Mouse (Mus musculus) hindbrain, embryonic 16.5 days (tissue): ENCODE results near the gene H2-Q10. TPM values are rescaled to one million over a fixed set of nuclear protein-coding genes. Genes with fewer than 3 reads are reported as not detected.
A peak's percentile ranks its signal among the peaks of the same experiment; 100 is the strongest.
"Not testable (repeated sequence)": the region's sequence is repeated elsewhere in the genome, so short reads cannot be mapped to it uniquely, and the experiment has no call there.

Experiments used
- ATAC-seq: fragments of 200-750 bp; cut with Nextera tagmentation; 2 replicates; pipeline ENCODE4 v1.8.0; 2017; ENCODE audit warnings: moderate TSS enrichment, moderate library complexity
- H3K27ac ChIP-seq: fragments of 300-500 bp; sonication (generic); 2 replicates; pipeline ENCODE4 v1.5.1; 2014; ENCODE audit warnings: low read depth, mild to moderate bottlenecking, control low read depth, low read length, moderate library complexity
- H3K27me3 ChIP-seq: fragments of 300-500 bp; sonication (generic); replicated peaks from 2 replicates; pipeline ENCODE4 v1.6.1; 2014; ENCODE audit warnings: low read length; ENCODE audit not compliant: control insufficient read depth, insufficient read depth
- H3K36me3 ChIP-seq: fragments of 300-500 bp; sonication (generic); 2 replicates; pipeline ENCODE4 v1.6.1; 2014; ENCODE audit warnings: mild to moderate bottlenecking, low read length, moderate library complexity, mixed read lengths; ENCODE audit not compliant: control insufficient read depth, insufficient read depth
- H3K4me1 ChIP-seq: fragments of 300-500 bp; sonication (generic); 2 replicates; pipeline ENCODE4 v1.6.1; 2014; ENCODE audit warnings: low read depth, low read length; ENCODE audit not compliant: control insufficient read depth, insufficient read depth
- H3K4me2 ChIP-seq: fragments of 300-500 bp; sonication (generic); 2 replicates; pipeline ENCODE4 v1.6.1; 2014; ENCODE audit warnings: mild to moderate bottlenecking, low read length, control low read depth, moderate library complexity
- H3K4me3 ChIP-seq: fragments of 300-500 bp; sonication (generic); 2 replicates; pipeline ENCODE4 v1.5.1; 2014; ENCODE audit warnings: mild to moderate bottlenecking, low read length, control low read depth, moderate library complexity
- H3K9ac ChIP-seq: fragments of 300-500 bp; sonication (generic); 2 replicates; pipeline ENCODE4 v1.6.1; 2014; ENCODE audit warnings: low read depth, mild to moderate bottlenecking, control low read depth, low read length, moderate library complexity
- H3K9me3 ChIP-seq: fragments of 300-500 bp; sonication (generic); 2 replicates; pipeline ENCODE4 v1.6.1; 2014; ENCODE audit warnings: mild to moderate bottlenecking, low read length, moderate library complexity; ENCODE audit not compliant: control insufficient read depth
- WGBS: fragments of 180-500 bp; shearing (Covaris S2); extraction: QIAGEN DNeasy Blood & Tissue Kit; methylation state at CpG from one replicate; pipeline ENCODE4 v1.1.7; 2014; 5-methylcytosine and 5-hydroxymethylcytosine counted together
- polyA plus RNA-seq: library from polyadenylated mRNA; unstranded; fragments of >200 nt; fragmentation: Nextera tagmentation; extraction: Ambion mirVana; gene quantifications from 2 replicates; pipeline ENCODE4 v1.2.1, GENCODE M21; 2015

H2-Q10 gene
- polyA plus RNA-seq, 1 experiment from 2014 or later = 0.11 TPM

DNA sequence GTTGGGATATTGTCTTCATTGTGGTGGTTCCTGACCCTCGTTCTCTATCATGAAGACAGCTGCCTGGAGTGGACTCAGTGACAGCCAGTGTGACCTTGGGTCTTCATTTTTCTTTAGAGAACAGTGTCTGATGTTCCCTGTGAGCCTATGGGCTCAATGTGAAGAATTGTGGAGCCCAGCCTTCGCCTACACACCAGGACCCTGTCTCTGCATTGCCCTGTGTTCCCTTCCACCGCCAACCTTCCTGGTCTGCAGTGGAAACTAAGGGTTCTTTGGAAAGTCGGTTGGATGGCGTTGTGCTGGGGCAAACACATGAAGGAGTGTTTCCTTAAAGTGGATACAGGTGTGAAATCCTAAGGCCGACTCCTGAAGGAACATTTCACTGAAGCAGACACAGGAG, 41.0 kb upstream of the H2-Q10 start:
- not testable (repeated sequence) for H3K4me1 ChIP-seq, H3K4me2 ChIP-seq, H3K9me3 ChIP-seq, H3K27ac ChIP-seq, H3K27me3 ChIP-seq, H3K9ac ChIP-seq, ATAC-seq, H3K4me3 ChIP-seq, H3K36me3 ChIP-seq
- 92% methylated on average over 6 of the region's 6 CpGs for WGBS

DNA sequence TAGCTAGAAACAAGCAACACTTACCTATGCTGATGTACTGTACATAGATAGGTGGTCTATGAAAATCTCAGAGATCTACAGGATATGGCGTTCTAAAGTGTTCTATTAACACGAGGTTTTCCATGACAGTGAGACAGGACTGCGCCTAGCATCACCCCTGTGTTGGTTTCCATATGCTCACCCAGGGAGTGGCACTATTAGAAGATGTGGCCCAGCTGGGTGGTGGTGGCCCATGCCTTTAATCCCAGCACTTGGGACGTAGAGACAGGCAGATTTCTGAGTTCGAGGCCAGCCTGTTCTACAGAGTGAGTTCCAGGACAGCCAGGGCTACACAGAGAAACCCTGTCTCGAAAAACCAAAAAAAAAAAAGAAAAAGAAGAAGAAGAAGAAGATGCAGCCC, 39.2 kb upstream of the H2-Q10 start:
- WGBS = 87% methylated on average over 6 of the region's 6 CpGs
- not testable (repeated sequence) for ATAC-seq

DNA sequence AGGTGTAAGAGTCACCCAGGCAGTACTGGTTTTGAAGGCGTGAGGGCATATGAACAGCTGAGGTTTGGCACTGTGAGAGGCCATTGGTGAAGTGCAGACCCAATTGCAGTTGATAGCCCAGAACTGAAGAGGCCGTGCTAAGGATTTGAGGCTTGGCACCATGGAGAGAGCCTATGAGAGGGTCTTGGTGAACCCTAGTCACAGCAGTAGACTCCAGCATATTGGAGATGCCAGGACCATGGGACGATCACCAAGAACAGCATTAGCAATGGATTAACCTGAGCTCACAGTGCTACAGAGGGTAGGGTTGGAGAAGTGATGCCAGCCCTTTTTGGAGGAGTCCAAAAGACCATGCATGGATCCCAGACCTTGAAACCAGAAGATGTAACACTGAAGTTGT, 37.7 kb upstream of the H2-Q10 start:
- H3K4me1 ChIP-seq, H3K4me2 ChIP-seq, H3K4me3 ChIP-seq, H3K27ac ChIP-seq, ATAC-seq, H3K36me3 ChIP-seq, H3K9ac ChIP-seq, H3K27me3 ChIP-seq, H3K9me3 ChIP-seq: not testable (repeated sequence)
- WGBS = 88% methylated on average over 2 of the region's 3 CpGs

More for the DNA sequence above, 39.2 kb upstream of the H2-Q10 start:
- not testable (repeated sequence) for H3K4me1 ChIP-seq, H3K9ac ChIP-seq, H3K4me3 ChIP-seq, H3K9me3 ChIP-seq, H3K27me3 ChIP-seq, H3K4me2 ChIP-seq, H3K27ac ChIP-seq, H3K36me3 ChIP-seq

DNA sequence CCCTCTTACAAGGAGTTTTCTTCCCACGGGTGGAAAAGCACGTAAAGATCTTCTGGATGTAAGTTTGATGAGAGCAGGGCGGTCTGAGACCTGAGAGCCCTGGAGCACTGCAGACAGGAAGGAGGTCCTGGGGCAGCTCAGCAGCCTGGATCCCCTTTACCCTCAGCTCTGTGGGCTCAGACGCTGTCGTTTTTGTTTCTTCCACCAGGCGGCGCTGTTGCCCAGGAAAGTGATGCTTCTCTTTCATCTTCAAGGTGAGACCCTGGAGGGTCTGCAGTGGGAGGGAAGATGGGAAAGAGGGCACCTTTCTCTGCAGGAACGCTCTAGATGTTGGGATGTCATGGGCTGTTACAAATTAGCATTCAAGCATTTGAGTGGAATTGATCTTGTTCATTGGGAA, 35.1 kb upstream of the H2-Q10 start:
- not testable (repeated sequence) for H3K4me2 ChIP-seq, ATAC-seq, H3K4me1 ChIP-seq, H3K9ac ChIP-seq, H3K36me3 ChIP-seq, H3K9me3 ChIP-seq, H3K4me3 ChIP-seq, H3K27ac ChIP-seq, H3K27me3 ChIP-seq
- WGBS = 10% methylated on average over 8 of the region's 8 CpGs

DNA sequence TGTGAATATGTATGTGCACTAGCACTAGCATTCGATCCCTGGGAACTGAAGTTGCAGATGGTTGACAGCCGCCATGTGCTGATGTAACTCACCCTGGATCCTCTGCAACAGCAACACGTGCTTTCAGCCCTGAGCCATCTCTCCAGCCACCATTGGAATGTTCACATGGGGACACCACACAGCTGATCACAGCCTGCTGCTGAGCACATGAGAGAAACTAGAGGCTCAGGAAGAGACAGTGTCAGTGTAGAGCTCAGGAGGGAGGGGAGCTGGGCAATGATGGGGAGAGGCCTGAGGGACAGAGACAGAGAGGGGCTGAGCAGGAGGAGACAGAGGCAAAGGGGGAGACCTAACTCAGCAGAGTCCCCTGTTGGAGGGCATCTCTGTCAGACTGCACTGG, 34.3 kb upstream of the H2-Q10 start:
- not testable (repeated sequence) for H3K9ac ChIP-seq, H3K36me3 ChIP-seq, H3K4me3 ChIP-seq, ATAC-seq, H3K4me1 ChIP-seq, H3K9me3 ChIP-seq, H3K4me2 ChIP-seq, H3K27me3 ChIP-seq, H3K27ac ChIP-seq
- WGBS = 82% methylated on average over 3 of the region's 3 CpGs

DNA sequence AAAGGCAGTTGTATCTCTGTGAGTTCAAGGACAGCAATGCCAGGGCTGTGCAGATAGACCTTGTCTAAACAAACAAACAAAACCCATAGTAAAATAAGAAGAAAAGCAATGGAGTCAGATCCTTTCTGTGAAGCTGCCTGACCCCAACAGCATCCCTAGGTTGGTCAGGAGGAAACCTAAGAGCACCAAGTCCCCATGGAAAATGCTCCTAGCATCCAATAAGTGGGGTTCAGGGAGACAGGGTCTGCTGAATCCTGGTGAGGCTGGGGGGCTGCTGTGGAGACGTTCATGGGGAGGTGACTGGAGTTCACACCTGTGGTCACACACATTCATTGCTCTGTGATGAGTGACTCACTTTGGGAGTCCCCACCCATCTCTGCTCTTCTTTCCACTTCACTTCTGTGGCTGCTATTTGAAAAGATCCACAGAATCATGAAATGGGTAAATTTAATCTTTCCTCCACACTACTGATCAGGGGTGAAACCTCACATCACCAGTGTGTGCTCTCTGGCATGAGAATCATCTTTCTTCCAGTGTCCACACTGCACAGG, 32.4 kb upstream of the H2-Q10 start:
- not testable (repeated sequence) for ATAC-seq, H3K4me2 ChIP-seq, H3K9ac ChIP-seq, H3K27ac ChIP-seq, H3K9me3 ChIP-seq, H3K4me1 ChIP-seq, H3K36me3 ChIP-seq, H3K27me3 ChIP-seq, H3K4me3 ChIP-seq
- WGBS = 80% methylated on average over 1 of the region's 1 CpGs

DNA sequence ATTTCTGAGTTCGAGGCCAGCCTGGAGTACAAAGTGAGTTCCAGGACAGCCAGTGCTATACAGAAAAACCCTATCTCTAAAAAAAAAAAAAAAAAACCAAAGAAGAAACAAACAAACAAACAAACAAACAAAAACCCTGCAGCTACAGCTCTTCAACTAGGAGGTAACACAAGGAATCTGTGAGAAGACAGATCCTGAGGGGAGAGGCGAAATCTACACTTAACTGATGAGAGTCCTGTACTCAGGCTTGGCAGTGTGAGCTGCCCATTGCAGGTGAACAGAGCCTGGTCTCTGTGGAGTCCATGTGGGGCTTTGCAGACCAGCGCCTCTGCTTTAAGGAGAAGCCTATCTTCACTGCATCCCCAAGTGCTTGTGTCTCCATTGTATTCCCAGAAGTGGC, 31.5 kb upstream of the H2-Q10 start:
- 82% methylated on average over 1 of the region's 3 CpGs for WGBS
- H3K27ac ChIP-seq, H3K27me3 ChIP-seq, H3K9me3 ChIP-seq, ATAC-seq, H3K4me3 ChIP-seq, H3K36me3 ChIP-seq, H3K4me1 ChIP-seq, H3K4me2 ChIP-seq, H3K9ac ChIP-seq: not testable (repeated sequence)

DNA sequence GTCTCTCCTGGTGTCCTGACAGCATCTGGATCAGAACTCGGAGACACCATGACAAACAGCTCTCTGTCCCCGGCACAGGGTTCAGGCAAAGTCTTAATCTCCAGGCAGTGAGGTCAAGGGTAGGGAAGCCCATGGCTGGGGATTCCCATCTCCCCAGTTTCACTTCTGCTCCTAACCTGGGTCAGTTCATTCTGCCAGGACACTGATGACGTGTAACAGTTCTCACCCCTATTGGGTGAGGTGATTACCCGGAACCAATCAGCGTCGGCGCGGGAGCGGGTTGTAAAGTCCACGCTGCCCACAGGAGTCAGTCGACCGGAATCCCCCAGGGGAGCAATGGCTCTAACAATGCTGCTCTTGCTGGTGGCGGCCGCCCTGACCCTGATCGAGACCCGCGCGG, 31.0 kb upstream of the H2-Q10 start, which contains the start of gene H2-Q7:
H2-Q7 (plus strand) TSS at position 271 of the 400 bp plus-strand sequence.
- 1% methylated on average over 18 of the region's 18 CpGs for WGBS
- H3K27ac ChIP-seq, H3K9me3 ChIP-seq, H3K4me1 ChIP-seq, H3K27me3 ChIP-seq, H3K36me3 ChIP-seq: not testable (repeated sequence)
- peak; percentile 96 for ATAC-seq
- H3K9ac ChIP-seq = peak within 1 kb of the TSS; percentile 65
- H3K4me2 ChIP-seq = peak within 1 kb of the TSS; percentile 89
- peak within 1 kb of the TSS; percentile 49 for H3K4me3 ChIP-seq

DNA sequence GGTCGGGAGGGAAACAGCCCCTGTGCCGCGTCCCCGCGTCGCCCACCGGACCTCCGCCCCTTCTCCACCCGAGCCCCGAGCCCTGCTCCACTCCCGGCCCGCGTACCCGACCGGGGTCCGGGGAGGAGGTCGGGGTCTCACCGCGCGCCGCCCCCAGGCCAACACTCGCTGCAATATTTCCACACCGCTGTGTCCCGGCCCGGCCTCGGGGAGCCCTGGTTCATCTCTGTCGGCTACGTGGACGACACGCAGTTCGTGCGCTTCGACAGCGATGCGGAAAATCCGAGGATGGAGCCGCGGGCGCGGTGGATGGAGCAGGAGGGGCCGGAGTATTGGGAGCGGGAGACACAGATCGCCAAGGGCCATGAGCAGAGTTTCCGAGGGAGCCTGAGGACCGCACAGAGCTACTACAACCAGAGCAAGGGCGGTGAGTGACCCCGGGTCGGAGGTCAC, 30.6 kb upstream of the H2-Q10 start:
- H3K4me2 ChIP-seq = peak overlapping the region; percentile 89
- H3K4me3 ChIP-seq = peak overlapping the region; percentile 49
- ATAC-seq = peak; percentile 75
- not testable (repeated sequence) for H3K36me3 ChIP-seq, H3K27ac ChIP-seq, H3K4me1 ChIP-seq, H3K27me3 ChIP-seq, H3K9me3 ChIP-seq
- H3K9ac ChIP-seq = peak overlapping the region; percentile 65
- WGBS = 1% methylated on average over 41 of the region's 48 CpGs
